Mouse (Mus musculus) heart, adult 2 months (tissue): ENCODE measurements around the gene Tcf25.

Experiments used
- CTCF ChIP-seq: fragments of 200-600 bp; IDR thresholded peaks from 2 replicates; pipeline ENCODE4 v1.8.1; 2022; ENCODE audit warnings: antibody characterized with exemption, mild to moderate bottlenecking, moderate library complexity
- POLR2A ChIP-seq: fragments of 200-500 bp; IDR thresholded peaks from 2 replicates; pipeline ENCODE4 v1.6.1; 2011; ENCODE audit warnings: mild to moderate bottlenecking, low read depth, low read length, control low read depth; ENCODE audit not compliant: insufficient read depth

- TF ChIP-seq CTCF = no peak
- no peak for TF ChIP-seq POLR2A
These were observed 13.5 kb downstream of the Tcf25 start for GRCm38 (mm10) chr8:123387041-123387440.
